Mouse (Mus musculus) cerebellum, postnatal 4 days (tissue): ENCODE data around the gene Mief2.
A peak's percentile ranks its signal among the peaks of the same experiment; 100 is the strongest.

Experiments used
- DNase-seq, 2 experiments: peaks; one replicate each; pipeline ENCODE4 v3.0.0; 2022; ENCODE audit warnings: low spot score in 2 of 2, mixed read lengths in 1 of 2

The Mief2 gene

DNA sequence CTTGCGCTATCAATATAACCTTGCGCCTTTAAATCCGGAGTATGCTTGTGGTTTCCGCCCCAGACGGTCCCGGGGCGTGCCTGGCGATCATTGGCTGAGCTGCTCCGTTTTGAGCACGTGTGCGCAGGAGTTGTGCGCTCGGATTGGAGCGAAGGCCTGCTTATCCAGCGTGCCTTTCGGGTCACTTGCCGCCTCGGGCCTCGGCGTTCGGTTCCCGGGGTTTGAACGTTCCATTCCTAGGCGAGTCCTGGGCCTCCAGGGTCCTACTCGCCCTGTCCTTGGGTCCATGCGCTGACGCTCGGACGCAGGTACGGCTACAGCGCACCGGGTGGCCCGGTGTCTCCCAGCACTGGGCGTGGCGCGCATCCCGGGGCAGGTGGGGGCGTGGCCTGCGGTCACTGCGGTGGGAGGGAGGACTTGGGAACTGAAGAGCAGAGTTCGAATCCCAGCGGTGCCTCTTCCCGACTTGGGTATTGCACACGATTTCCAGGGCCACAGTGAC lies at the start of gene Mief2:
Gene Mief2 (plus strand): TSS at position 139 of the 502 bp plus-strand sequence.
- peak; percentile 74 to 90 for DNase-seq

DNA sequence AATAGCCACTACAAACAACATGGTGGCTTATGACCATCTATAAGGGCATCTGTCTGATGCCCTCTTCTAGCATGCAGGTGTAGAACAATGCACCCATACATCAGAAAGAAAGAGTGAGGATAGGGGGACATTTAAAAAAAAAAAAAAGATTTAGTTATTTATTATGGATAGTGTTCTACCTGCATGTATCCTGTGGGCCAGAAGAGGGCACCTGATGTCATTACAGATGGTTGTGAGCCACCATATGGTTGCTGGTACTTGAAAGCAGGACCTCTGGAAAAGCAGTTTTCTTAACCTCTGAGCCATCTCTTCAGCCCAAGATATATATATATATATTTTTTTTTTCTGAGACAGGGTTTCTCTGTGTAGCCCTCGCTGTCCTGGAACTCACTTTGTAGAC lies 32.0 kb upstream of the Mief2 start:
- DNase-seq: no peak

DNA sequence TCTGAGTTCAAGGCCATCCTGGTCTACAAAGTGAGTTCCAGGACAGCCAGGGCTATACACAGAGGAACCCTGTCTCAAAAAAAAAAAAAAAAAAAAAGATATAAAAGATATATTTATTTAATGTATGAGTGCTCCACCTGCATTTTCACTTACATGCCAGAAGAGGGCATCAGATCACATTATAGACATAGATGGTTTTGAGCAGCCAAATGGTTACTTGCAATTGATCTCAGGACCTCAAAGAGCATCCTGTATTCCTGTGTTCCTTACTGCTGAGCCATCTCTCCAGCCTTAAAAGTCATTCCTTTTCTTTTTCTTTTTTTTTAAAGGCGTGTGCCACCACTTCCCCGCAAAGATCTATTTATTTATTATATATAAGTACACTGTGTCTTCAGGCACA lies 30.6 kb upstream of the Mief2 start:
- DNase-seq: no peak

DNA sequence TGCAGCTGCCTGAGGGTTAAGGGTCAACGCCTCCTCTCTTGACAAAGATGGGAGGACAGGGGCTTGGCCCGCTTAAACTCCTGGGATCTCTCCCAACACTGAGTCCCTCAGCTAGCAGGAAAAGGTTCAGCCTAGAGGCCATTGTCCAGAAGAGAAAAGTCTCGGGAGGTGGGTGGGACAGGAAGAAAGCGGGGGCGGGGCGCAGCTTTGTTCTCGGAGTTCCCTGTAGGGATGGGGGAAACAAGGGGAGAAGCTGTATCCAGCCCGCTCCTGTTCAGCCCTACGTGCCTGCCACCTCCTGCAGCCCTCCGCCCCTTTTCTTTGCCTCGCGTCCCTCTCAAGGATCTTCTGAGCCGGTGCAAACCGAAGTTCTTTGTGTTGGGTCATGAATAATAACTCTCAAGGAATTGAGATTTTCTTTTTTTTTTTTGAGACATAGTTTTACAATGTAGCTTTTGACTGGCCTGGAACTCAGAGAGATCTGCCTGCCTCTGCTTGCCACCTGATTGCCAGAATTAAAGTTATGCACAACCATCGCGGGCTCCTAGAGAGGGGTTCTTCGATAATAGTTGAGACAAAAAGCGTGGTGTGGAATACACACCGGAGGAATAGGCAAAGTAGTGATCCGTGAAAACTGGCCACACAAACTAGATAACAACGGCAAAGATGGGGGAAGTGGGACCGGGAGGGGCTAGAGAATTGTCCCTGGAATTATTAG lies 29.2 kb upstream of the Mief2 start:
- peak in 1 of 2 experiments; percentile 46 for DNase-seq

DNA sequence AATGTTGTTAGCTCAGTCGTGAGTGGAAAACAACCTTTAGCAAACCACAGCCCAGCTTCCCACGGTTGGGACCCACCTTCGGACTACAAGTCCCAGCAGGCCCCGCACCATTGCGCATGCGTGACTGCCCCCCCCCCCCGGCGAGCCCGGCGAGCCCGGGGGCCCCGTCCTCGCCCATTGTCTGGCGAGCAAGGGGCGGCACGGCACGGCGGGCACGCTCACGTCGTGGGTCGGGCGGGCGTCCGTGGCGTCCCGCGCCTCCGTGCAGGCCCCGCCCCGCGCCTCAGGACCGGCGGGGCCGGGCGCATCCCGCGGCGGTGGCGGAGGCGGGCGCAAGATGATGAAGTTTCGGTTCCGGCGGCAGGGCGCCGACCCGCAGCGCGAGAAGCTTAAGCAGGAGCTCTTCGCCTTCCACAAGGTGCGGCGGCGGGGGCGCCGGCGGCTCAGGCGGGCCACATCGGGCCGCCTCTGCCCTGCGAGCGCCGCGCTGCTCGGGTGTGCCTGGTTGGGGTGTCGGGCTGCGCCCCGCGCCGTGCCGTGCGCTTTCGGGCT lies 28.6 kb upstream of the Mief2 start, which contains the start of gene Llgl1:
Gene Llgl1 (plus strand): TSS at position 200 of the 552 bp plus-strand sequence.
- peak; percentile 68 to 89 for DNase-seq

DNA sequence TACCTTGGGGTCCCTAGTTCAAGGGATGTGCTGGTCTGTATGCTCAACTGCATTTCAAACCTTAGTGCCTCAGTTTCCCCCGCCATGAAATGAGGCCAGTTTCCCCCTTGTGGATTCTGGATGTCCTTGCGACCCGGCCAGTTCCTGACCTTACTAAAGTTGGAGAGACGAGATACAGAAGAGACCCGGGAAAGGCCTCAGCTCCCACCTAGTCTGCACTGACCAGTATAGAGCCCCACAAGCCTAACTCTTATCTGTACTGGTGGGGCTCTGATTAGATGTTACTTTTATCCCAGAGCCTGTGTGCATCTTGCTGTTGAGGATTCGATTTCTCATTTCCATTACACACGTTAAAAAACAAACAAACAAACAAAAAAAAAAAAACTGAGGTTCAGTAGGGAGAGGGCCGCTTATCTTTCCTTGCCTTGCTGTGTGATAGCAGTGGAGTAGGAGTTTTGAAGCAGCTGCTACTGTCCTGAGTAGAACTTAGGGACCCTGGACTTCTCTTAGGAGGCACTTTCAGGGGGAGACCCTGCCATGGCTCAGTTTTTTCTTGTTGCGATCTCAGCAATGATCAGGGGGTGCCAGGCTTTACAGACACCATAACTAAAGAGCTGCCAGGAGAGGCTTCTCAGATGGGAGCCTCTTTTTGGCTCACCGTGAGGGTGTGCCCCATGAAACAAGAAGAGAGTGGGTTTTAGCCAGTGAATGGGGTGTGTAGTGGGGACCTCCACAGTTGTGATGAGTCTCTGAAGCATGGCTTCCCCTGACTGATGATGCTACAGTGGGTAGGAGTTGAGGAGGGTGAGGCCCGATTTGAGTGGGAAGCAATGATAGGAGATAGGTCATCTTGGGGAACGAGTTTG lies 27.6 kb upstream of the Mief2 start:
- DNase-seq: peak in 1 of 2 experiments; percentile 1

DNA sequence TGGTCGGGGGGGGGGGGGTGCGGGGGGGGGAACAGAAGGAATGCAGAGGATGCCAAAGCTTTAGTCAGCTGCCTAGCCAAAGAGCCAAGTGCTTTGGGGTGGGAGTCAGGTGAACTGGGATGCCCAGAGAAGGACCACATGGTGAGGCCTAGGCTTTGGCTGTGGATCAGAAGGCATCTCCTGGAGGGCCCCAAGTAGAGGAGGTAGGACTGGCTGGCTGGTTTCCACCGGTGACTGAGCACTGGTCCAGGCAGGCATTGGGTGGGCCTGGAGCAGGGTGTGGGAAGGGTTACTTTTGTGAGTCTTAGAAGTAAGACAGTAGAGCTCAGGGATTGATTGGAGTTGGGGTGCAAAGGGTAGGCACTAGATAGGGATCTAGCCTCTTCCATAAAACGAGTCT lies 26.6 kb upstream of the Mief2 start:
- peak in 1 of 2 experiments; percentile 1 for DNase-seq

DNA sequence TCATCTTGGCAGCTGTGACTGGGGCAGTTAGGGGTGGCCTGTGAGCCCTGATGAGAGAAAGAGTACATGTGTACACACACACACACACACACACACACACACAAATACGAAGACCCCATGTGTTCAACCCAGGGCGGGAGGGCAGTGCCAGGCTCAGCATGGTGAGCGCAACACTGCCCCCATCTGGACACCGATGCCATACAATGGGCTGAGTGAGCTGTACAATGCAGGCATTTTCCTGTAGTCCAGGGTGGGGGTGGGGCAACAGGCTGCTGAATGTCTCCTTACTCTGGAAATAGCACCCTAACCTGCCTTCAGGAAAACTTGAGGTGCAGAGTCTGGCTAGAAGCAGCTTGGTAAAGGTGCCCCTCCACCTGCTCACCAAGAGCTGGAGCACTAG lies 25.1 kb upstream of the Mief2 start:
- peak; percentile 58 to 84 for DNase-seq

DNA sequence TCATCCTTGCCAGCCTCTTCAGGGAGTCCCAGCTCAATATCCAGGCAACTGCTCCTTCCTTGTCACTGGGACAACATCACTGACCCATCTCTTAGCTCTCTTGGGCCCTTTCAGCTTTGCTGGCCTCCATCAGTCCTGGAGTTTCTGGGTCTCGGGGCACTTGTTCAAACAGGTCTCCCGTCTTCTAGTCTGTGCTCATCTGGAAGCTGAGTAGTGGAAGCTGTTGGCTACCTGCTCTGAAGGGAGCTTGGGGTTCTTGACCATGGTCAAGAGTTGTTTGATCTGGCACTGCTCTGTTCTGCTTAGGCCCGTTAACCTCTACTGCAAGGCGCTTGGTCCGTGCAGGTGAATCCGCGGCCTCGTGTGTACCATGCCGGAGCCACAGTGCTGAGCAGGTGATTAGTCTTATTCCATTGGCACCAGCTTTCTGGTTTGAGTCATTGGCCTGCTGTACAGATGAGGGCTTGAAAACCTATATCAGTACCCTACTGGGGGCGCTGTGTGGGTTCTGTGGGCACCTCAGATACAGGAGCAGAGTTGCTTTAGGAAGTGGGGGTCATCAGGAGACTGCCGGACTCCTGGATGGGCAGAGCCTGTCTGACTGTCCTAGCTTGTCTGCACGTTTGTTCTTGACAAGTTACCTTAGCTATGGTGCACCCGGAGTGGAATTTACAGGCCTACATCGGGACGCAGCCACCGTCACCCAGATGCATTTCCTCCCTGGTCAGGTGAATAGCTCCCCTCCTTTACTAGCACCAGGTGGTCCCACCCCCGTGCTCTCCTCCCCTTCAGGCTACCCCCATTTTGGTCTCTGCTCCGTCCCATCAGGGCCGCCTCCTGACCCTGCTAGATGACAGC lies 23.9 kb upstream of the Mief2 start:
- DNase-seq: no peak

DNA sequence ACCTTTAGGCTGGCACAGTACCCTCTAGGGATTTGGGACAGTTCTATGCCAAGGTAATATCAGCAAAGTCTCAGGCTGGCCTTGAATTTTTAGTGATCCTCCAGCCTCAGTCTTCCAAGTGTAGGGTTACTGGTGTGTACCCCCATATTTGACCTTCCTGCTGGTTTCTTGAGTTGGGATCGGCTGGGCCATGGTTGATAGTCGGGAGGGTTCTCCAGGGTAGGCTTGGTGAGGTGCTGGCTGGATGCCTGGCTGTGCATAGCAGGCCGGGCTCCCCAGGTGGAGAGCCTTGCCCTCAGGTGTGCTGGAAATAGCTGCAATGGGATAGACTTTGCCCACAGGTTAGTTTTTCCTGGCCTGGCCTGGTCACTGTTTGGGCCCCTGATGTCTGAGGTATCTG lies 22.9 kb upstream of the Mief2 start:
- DNase-seq: no peak

DNA sequence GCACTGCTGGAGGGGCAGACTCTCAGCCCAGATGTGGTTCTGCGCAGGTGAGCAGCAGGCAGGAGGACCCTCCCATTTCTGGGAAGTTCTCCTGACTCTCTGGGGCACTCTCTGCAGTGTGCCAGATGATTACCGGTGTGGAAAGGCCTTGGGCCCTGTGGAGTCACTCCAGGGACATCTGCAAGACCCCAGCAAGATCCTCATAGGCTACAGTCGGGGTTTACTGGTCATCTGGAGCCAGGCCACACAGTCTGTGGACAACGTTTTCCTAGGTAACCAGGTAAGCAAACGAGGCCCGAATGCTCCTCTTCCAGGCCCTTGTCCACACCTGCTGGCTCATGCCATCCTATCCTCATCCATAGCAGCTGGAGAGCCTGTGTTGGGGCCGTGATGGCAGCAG lies 22.1 kb upstream of the Mief2 start:
- no peak for DNase-seq

DNA sequence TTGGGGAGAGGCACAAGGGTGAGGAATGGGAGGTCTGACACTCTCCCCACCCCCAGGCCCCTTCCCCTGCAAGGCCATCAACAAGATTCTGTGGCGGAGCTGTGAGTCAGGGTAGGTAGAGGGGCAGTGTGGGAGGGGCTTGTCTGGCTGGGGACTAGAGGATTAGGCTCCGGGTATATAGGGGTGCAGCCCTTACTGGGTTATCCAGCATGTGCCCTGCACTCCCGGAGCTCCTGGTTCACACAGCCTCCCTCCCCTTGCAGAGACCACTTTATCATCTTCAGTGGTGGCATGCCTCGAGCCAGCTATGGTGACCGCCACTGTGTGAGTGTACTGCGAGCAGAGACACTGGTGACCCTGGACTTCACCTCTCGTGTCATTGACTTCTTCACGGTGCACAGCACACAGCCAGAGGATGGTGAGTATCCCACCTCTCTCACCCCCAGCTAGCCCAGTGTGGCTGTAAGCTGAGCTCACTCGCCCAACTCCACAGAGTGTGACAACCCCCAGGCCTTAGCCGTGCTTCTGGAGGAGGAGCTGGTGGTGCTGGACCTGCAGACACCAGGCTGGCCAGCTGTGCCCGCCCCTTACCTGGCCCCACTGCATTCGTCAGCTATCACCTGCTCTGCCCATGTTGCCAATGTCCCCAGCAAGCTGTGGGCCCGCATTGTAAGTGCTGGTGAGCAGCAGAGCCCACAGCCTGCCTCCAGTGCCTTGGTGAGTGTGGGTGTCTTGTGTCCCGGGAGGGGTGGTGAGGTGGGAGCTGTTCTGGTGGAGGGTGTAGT lies 21.3 kb upstream of the Mief2 start:
- DNase-seq: no peak

DNA sequence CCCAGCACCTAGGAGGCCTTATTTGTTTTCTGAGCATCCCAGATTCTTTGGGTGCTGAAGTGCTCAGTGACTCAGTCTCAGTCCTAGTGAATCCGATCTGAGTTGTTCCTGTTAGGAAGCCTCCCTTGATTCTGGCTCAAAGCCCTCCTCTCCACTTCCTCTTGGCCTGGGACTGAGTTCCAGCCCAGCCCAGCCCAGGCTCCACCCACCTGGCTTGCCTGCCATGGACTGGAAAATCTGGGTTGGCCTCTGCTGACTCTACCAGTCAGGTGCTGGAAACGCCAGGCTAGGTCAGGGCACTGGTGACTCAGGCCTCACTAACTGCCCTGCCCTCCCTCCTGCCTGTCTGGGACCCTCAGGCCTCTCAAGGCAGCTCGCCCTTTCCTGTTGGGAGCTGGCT lies 20.5 kb upstream of the Mief2 start:
- DNase-seq: no peak

DNA sequence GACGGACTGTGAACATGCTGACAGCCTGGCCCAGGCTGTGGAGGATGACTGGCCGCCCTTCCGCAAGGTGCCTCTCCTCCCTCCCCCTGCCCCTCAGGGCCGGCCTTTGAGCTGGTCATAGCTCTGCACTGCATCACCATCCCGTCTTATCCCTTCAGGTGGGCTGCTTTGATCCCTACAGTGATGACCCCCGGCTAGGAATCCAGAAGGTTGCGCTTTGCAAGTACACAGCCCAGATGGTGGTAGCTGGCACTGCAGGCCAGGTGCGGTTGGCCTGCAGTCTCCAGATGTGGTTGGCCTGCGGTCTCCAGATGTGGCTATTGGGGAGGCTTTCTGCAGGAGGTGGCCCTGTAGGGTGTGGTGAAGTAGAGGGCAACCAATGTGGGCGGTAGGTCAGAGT lies 19.6 kb upstream of the Mief2 start:
- no peak for DNase-seq

DNA sequence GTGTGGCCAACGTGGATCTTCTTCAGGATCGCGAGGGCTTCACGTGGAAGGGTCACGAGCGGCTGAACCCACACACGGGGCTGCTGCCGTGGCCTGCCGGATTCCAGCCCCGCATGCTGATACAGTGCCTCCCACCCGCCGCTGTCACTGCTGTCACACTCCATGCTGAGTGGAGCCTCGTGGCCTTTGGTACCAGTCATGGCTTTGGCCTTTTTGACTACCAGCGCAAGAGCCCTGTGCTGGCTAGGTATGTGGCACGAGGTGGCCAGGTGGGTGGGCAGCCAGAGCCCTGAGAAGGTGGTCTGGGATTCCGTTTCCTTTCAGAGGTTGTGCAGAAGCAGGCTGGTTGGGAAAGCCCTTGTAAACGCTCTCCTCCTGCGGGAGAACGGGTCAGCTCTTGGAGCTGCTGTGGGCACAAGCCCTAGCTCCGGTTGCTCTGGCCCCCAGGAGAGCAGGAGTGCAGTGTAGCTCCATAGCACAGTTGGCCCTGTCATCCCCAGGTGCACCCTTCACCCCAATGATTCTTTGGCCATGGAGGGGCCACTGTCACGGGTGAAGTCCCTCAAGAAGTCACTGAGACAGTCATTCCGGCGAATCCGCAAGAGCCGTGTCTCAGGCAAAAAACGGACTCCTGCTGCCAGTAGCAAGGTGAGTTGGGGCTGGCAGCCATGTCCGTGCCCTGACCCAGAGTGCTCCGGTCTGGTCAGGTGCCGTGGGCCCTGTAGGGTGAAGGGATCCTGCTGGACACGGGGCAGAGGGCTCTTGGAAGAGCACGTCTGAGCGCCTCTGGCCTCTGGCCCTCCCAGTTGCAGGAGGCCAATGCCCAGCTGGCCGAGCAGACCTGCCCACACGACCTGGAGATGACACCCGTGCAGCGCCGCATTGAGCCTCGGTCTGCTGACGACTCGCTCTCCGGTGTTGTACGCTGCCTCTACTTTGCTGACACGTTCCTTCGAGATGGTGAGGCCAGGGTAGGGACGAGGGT lies 18.4 kb upstream of the Mief2 start:
- DNase-seq: no peak

DNA sequence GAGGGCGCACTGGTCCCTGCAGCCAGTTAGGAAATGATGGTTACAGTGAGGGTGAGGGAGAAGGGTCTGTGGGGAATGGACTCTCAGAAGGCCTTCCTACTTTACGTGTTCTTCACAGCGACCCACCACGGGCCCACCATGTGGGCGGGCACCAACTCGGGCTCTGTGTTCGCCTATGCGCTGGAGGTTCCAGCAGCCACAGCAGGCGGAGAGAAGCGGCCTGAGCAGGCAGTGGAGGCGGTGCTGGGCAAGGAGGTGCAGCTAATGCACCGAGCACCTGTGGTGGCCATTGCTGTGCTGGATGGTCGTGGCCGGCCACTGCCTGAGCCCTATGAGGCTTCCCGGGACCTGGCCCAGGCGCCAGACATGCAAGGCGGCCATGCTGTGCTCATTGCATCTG lies 17.0 kb upstream of the Mief2 start:
- no peak for DNase-seq

DNA sequence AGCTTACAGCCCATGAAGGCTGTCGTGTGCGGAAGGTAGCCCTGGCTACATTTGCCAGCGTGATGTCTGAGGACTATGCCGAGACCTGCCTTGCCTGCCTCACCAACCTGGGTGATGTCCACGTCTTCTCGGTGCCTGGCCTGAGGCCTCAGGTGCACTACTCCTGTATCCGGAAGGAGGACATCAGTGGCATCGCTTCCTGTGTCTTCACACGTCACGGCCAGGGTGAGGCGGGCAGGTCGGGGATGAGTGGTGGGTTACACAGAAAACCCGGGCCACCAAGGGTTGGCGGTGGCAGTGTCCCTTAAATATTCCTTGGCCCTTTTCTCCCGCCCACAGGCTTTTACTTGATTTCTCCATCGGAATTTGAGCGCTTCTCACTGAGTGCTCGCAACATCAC lies 16.2 kb upstream of the Mief2 start:
- no peak for DNase-seq

DNA sequence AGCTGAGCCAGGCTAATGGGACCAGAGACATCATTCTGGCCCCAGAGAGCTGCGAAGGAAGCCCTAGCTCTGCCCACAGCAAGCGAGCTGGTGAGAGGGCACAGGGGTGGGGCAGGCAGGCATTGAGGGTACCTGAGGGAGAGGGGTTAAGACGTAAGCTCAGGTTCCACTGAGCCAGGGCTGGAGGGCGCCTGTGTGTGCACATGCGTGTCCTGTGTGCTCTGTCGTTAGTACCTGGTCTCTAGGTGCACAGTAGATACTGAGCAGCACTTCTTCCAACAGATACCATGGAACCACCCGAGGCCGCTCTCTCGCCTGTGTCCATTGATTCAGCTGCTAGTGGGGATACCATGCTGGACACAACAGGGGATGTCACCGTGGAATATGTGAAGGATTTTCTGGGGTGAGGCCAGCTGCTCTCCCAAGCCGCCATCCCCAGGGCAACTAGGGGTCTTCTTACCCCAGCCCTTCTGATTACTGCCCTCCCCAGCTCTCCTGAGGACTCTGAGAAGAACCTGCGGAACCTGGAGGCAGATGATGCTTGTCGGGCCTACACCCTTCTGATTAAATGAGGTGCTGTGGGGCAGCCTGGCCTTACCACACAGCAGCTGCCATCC lies 15.5 kb upstream of the Mief2 start:
- DNase-seq: no peak

DNA sequence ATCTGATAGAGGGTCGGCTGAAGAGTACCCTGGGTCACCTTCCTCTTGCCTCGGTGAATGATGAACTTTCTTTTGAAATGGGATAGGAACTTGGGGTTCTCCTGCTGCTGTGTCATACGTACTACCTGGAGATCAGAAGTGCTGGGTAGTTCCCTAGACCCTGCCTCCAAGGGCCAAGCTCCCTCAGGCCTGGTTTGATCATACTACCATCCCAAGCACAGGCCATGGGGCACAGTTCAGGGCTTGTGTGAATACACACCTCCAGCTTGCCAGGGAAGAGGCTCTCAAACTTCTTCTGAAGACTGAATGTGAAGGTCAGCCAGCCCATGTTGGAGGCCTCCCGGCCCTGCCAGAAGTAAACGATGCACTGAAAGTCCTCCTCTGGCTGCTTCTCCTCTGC lies 12.4 kb upstream of the Mief2 start:
- DNase-seq: no peak
